Mouse (Mus musculus) cerebral cortex, adult 2 months (tissue): ENCODE measurements around the gene Rdx.

Experiments
- WGBS: fragments of 180-500 bp; shearing (Covaris S2); methylation state at CpG from one replicate; pipeline ENCODE4 v1.1.7; 2018; 5-methylcytosine and 5-hydroxymethylcytosine counted together

Gene Rdx

DNA sequence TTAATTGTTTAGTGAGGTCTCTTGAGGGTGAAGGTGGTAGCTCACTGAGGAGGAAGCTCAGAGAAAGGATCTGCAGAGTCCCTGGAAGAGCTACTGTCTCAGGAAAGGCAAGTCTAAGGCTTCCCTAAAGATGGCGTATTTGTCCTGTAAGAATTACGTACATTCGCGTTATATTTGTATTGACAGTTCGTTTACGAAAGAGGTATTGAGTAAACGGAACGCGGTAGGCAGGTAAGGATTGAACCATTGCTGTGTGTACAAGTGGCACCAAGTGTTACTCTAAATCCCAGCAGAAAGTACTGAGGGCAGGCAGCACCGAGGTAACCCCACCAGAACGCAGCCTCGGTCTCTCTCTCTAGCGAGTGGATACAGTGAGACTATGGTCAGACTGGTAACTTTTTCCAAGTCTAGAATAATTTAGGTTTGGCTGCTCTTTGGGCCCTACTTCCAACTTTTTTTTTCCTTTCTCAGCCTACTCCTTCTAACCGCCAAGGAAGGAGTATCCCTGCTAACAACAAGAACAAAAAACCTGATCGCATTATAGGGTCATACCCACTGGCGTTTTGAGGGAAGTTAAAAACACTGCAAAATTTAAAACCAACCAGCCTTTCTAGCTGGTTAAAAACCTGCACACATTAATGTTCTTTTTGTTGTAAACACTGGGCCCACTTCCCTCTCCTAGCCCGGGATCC is at the start of gene Rdx:
Gene Rdx, plus strand, starts transcription at position 45 of the 692 bp plus-strand sequence.
- WGBS = 7% methylated on average over 17 of the region's 17 CpGs

GRCm38 (mm10) chr9:52003501-52003900 is 43.5 kb upstream of the Rdx start:
- 93% methylated on average over 4 of the region's 4 CpGs for WGBS

- 77% methylated on average over 2 of the region's 2 CpGs for WGBS
These were observed 39.6 kb upstream of the Rdx start for GRCm38 (mm10) chr9:52007341-52007740.

- 88% methylated on average over 1 of the region's 1 CpGs for WGBS
These were observed 38.5 kb upstream of the Rdx start for GRCm38 (mm10) chr9:52008511-52008910.

DNA sequence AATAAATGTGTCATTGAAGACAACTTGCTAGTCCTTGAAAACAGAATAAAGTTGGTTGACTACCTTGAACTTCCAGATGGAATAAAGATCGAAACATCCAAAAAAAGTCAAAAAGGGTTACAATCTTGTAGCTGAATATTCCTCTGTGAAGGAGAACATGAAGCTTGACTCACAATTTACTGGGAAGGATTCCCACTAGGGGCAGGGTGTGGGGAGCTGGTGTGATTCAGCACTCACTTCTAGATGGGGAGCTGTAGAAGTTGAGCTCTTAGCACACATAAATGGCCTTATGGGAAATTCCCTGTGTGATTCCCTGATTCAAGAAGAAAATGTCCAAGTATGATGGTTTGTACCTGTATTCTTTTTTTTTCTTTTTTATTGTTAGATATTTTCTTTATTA is 34.7 kb upstream of the Rdx start:
- WGBS = 52% methylated on average over 1 of the region's 1 CpGs

DNA sequence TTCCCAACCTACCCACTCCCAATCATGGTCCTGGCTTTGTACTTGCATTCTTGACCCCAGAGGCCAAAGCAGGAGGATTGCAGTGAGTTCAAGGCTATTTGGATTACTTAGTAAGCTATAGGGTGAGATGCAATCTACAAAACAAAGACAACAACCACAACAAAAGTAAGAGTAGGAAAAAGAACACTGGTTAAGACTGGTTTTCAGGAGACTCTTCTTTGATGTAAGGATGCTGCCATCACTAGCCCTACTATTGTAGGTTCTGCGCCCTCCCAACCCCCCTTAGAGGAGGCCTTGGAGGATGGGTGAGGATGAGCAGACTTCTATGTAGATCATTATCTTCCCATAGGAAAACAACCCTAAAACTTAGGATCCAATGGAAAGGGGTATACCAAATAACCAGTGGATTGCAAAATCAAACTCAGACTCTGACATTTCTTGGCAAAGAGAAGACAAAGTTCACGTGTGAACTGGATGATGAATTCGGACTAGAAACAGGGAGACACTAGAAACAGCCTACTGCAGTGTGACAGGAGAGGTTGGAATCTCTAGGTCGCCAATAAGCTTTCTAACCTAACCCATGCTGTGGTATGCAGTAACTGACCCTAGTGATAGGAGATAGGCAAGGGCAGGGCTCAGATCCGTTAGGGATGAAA is 34.1 kb upstream of the Rdx start:
- WGBS = 88% methylated on average over 5 of the region's 5 CpGs

DNA sequence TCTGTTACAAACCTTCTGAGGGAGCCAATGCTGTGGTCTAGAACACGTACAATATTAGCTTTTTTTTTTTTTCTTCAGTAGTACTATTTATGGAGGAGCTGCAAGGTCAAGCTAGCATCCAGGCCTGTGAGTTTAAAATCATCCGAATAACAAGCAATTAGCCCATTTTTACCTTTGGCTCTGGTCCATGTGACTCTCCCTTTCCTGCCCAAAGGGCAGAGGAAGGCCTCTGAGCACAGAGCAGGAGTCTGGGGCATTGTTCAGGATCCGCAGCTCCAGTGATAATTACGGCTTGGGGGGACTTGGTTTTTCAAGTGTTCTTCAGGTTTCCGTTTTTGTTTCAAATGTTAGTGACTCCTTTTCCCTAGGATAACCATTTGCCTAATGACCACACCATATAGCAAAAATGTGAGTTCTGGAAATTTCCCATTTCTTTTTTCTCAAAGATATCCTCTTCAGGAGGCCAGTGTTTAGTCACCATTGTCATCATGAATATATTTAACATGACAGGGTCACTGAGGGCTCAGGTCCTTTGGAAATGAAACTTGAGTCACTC is 33.0 kb upstream of the Rdx start:
- WGBS = 70% methylated on average over 5 of the region's 5 CpGs

- WGBS = 76% methylated on average over 3 of the region's 3 CpGs
These were observed 29.9 kb upstream of the Rdx start for GRCm38 (mm10) chr9:52017091-52017490.

- WGBS = 93% methylated on average over 2 of the region's 2 CpGs
These were observed 29.1 kb upstream of the Rdx start for GRCm38 (mm10) chr9:52017824-52018223.

- WGBS = 98% methylated on average over 1 of the region's 1 CpGs
These were observed 28.5 kb upstream of the Rdx start for GRCm38 (mm10) chr9:52018505-52018904.

GRCm38 (mm10) chr9:52027257-52028020 is 19.5 kb upstream of the Rdx start:
- 75% methylated on average over 5 of the region's 5 CpGs for WGBS

- 49% methylated on average over 9 of the region's 9 CpGs for WGBS
These were observed 18.2 kb upstream of the Rdx start for GRCm38 (mm10) chr9:52028521-52029405.

DNA sequence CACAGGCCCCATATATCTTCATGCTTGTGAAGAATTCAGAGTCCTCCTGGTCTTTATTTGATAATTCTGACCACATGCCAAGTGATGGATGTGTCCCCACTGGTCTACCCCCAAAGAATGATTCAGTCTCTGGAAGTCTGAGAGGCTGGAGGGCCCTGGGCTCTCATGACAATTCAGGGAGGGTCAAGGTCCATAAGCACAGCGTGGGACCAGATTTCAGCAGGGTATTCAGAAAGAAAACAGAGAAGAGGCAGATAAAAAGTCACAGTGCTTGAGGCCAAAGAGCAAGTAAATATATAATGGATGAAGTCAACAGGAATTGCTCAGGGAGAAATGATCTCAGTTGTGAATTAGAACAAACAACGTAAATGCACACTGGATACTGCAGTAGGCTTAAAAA is 15.5 kb upstream of the Rdx start:
- WGBS = 91% methylated on average over 2 of the region's 2 CpGs

- WGBS = 98% methylated on average over 1 of the region's 1 CpGs
These were observed 9.5 kb upstream of the Rdx start for GRCm38 (mm10) chr9:52037493-52037892.

DNA sequence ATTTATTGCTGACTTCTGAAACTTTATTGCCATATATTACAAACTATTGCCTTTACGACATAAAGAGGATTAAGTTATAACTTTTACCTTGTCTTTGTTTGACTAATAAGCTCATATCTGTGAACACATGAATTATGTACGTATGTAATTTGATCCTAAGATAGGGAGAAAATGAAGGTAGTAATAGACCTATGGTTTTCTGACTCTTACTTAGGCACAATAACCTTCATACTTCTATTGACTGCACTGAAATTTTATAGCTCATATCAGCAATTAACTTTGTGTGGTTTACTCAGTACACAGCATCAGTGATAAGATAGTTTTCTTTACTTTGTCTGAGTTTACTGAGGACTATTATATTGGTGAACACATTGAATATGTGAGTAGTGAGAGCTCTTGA is 5.3 kb upstream of the Rdx start:
- WGBS = 97% methylated on average over 2 of the region's 2 CpGs

GRCm38 (mm10) chr9:52046686-52047085 is 287 bp upstream of the Rdx start:
- WGBS = 54% methylated on average over 5 of the region's 5 CpGs

DNA sequence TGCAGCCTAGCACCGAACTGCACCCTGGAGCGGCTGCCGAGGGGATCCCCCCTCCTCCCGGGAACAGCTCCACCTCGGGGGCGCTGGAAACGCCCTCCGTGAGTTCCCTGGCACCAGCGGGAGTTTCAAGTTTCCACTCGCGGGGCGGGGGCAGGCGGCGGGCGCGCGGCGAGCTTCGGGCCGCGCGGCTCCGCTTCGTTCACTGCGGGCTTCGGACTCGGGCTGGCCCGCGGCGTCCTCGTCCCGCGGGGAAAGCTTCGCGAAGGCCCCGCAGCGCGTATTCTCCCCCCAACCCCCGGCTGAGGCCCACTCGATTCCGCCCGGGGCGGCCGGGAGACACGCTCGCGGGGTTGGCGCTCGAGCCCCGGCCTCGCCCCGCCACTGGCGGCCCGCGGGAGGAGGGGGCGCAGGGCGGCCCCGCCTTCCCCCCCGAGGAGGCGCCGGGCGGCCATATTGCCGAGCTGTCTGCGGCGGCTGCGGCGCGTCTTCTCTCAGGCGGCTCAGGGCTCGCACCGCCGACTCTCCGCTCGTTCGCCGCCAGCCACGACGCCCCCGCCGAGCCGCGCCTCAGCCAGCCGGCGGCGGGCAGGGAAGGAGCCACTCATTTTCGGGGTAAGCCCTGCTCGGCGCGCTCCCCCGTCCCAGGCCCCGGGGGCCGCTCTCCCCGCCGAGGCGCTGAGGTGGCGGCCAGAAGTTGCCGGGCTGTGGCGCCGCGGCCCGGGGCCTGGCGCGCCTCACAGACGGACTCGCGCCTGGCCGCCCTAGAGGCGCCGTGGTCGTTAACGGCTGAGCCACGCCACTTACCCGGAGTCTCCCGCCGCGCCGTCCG is 1.1 kb downstream of the Rdx start:
- WGBS = under 1% methylated on average over 110 of the region's 118 CpGs

- 1% methylated on average over 60 of the region's 60 CpGs for WGBS
These were observed 1.7 kb downstream of the Rdx start for GRCm38 (mm10) chr9:52048650-52049081.

GRCm38 (mm10) chr9:52049605-52050004 is 2.6 kb downstream of the Rdx start:
- 11% methylated on average over 3 of the region's 3 CpGs for WGBS

DNA sequence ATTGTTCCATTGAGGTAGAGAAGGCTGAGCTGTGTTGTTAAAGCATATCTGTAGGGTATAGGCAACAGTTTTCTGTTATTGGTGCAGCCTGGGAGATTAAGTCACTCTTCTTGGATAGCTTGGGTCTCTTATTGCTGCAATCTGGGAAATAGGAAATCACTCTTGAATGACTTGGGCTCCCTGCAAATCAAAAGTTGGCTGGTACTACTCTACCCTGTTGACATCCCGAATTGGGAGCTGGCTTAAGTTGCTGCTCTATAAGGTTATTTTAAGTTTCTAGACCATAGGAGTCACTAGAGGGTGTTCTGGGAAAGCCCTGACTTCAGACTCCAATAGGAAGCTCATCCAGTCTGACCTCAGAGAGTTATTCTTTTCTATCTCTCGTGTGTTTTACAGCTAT is 3.4 kb downstream of the Rdx start:
- 43% methylated on average over 2 of the region's 2 CpGs for WGBS

DNA sequence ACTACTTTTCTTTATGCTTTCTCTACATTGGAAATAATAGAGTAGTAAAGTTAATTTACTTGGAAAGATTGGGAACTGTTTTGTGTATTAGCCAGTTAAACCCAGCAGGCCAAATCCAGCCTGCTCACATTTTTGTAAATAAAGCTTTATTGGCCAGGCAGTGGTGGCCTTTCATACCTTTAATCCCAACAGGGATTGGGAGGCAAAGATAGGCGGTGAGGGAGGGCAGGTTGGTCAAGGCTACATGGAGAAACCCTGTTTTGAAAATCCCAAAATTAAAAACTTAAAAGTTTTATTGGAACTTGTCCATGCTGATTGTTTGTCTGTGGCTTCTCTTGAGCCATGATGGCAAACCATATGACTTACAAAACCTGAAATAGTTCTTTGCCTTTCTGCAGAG is 5.2 kb downstream of the Rdx start:
- 80% methylated on average over 1 of the region's 1 CpGs for WGBS
